Mouse (Mus musculus) thymus, adult 2 months (tissue): Measurements from ENCODE around the gene Igsf11.

Experiments used
- CTCF ChIP-seq: fragments of 200-500 bp; IDR thresholded peaks from 2 replicates; pipeline ENCODE4 v1.5.1; 2012; ENCODE audit warnings: mild to moderate bottlenecking, control low read depth, low read length, moderate library complexity, borderline replicate concordance; ENCODE audit not compliant: control insufficient read depth, poor library complexity, insufficient read depth; ENCODE audit errors: extremely low read depth
- POLR2A ChIP-seq: fragments of 200-500 bp; IDR thresholded peaks from 2 replicates; pipeline ENCODE4 v1.6.1; 2012; ENCODE audit warnings: mild to moderate bottlenecking, low read length, control low read depth, moderate library complexity; ENCODE audit not compliant: control insufficient read depth, poor library complexity, insufficient read depth; ENCODE audit errors: extremely low read depth

- TF ChIP-seq POLR2A (no peak), CTCF (no peak)
These were observed 69.4 kb downstream of the Igsf11 start for GRCm38 (mm10) chr16:38961865-38962264.
